Mouse (Mus musculus) heart, embryonic 13.5 days (tissue): ENCODE results near the gene Cadm1. TPM values are rescaled to one million over a fixed set of nuclear protein-coding genes. Genes with fewer than 3 reads are reported as not detected.

Experiments used
- ATAC-seq: fragments of 200-750 bp; cut with Nextera tagmentation; 2 replicates; pipeline ENCODE4 v1.8.0; 2017; ENCODE audit warnings: moderate TSS enrichment; ENCODE audit not compliant: insufficient number of reproducible peaks, low FRiP score, low TSS enrichment; ENCODE audit errors: extremely low read depth
- H3K27ac ChIP-seq: fragments of 300-500 bp; sonication (generic); replicated peaks from 2 replicates; pipeline ENCODE4 v1.5.1; 2015; ENCODE audit warnings: moderate library complexity, mild to moderate bottlenecking, inconsistent platforms
- H3K27me3 ChIP-seq: fragments of 300-500 bp; sonication (generic); replicated peaks from 2 replicates; pipeline ENCODE4 v1.6.1; 2015; ENCODE audit warnings: mild to moderate bottlenecking, inconsistent platforms
- H3K36me3 ChIP-seq: fragments of 300-500 bp; sonication (generic); 2 replicates; pipeline ENCODE4 v1.6.1; 2015; ENCODE audit warnings: mild to moderate bottlenecking, inconsistent platforms
- H3K4me1 ChIP-seq: fragments of 300-500 bp; sonication (generic); 2 replicates; pipeline ENCODE4 v1.6.1; 2015; ENCODE audit warnings: inconsistent platforms
- H3K4me2 ChIP-seq: fragments of 300-500 bp; sonication (generic); 2 replicates; pipeline ENCODE4 v1.6.1; 2015; ENCODE audit warnings: inconsistent platforms, mild to moderate bottlenecking, moderate library complexity
- H3K4me3 ChIP-seq: fragments of 300-500 bp; sonication (generic); 2 replicates; pipeline ENCODE4 v1.5.1; 2015; ENCODE audit warnings: moderate library complexity, mild to moderate bottlenecking, inconsistent platforms
- H3K9ac ChIP-seq: fragments of 300-500 bp; sonication (generic); 2 replicates; pipeline ENCODE4 v1.6.1; 2015; ENCODE audit warnings: inconsistent platforms, mild to moderate bottlenecking, moderate library complexity
- H3K9me3 ChIP-seq: fragments of 300-500 bp; sonication (generic); 2 replicates; pipeline ENCODE4 v1.6.1; 2016; ENCODE audit warnings: inconsistent platforms
- WGBS: fragments of 180-500 bp; shearing (Covaris S2); methylation state at CpG from one replicate; pipeline ENCODE4 v1.1.7; 2015; ENCODE audit warnings: mixed read lengths; 5-methylcytosine and 5-hydroxymethylcytosine counted together
- polyA plus RNA-seq: library from polyadenylated mRNA; unstranded; fragments of >200 nt; fragmentation: Nextera tagmentation; extraction: Ambion mirVana; gene quantifications from 2 replicates; pipeline ENCODE4 v1.2.1, GENCODE M21; 2015

The Cadm1 gene
- polyA plus RNA-seq, 1 experiment from 2014 or later: 16.0 TPM

- no peak overlapping the region for H3K9ac ChIP-seq
- no peaks in the 10 kb centered on the region for H3K4me1 ChIP-seq
- H3K4me2 ChIP-seq: no peak overlapping the region
- H3K27me3 ChIP-seq: peaks cover 4% of the 10 kb centered on the region; the same call in 1 of the 2 replicates
- WGBS: 75% methylated on average over 10 of the region's 10 CpGs
- no peak overlapping the region for H3K4me3 ChIP-seq
- no peak overlapping the region for H3K27ac ChIP-seq
- no peaks in the 10 kb centered on the region for H3K36me3 ChIP-seq
- ATAC-seq: no peak
- H3K9me3 ChIP-seq: no peaks in the 10 kb centered on the region
Observed at GRCm38 (mm10) chr9:47552960-47553575, 23.1 kb downstream of the Cadm1 start.

GRCm38 (mm10) chr9:47560726-47561125 lies 30.8 kb downstream of the Cadm1 start:
- no peak overlapping the region for H3K9ac ChIP-seq
- no peak overlapping the region for H3K4me3 ChIP-seq
- H3K36me3 ChIP-seq: no peaks in the 10 kb centered on the region
- ATAC-seq: no peak
- H3K27me3 ChIP-seq: no peaks in the 10 kb centered on the region
- 86% methylated on average over 3 of the region's 3 CpGs for WGBS
- H3K4me1 ChIP-seq: no peaks in the 10 kb centered on the region
- H3K27ac ChIP-seq: no peak overlapping the region
- 0 out of 2 replicates have a peak, but pooled peaks cover 4% of the 10 kb centered on the region for H3K9me3 ChIP-seq
- no peak overlapping the region for H3K4me2 ChIP-seq

- no peak for ATAC-seq
- 87% methylated on average over 3 of the region's 4 CpGs for WGBS
- Histone ChIP-seq H3K27me3 (no peaks in the 10 kb centered on the region), H3K27ac (no peak overlapping the region), H3K4me1 (no peaks in the 10 kb centered on the region), H3K4me3 (no peak overlapping the region), H3K9ac (no peak overlapping the region), H3K4me2 (no peak overlapping the region), H3K9me3 (0 out of 2 replicates have a peak, but pooled peaks cover 4% of the 10 kb centered on the region), H3K36me3 (no peaks in the 10 kb centered on the region)
Observed at GRCm38 (mm10) chr9:47561596-47561995, 31.6 kb downstream of the Cadm1 start.

- Histone ChIP-seq H3K9me3 (0 out of 2 replicates have a peak, but pooled peaks cover 4% of the 10 kb centered on the region), H3K9ac (no peak overlapping the region), H3K27me3 (no peaks in the 10 kb centered on the region), H3K4me2 (no peak overlapping the region), H3K4me1 (no peaks in the 10 kb centered on the region), H3K27ac (no peak overlapping the region), H3K36me3 (no peaks in the 10 kb centered on the region), H3K4me3 (no peak overlapping the region)
- no peak for ATAC-seq
- 33% methylated on average over 5 of the region's 5 CpGs for WGBS
Observed at GRCm38 (mm10) chr9:47565088-47565487, 35.1 kb downstream of the Cadm1 start.

GRCm38 (mm10) chr9:47567873-47568272 lies 37.9 kb downstream of the Cadm1 start:
- Histone ChIP-seq H3K4me3 (no peak overlapping the region), H3K4me1 (peaks cover 12% of the 10 kb centered on the region), H3K9ac (no peak overlapping the region), H3K27me3 (no peaks in the 10 kb centered on the region), H3K4me2 (no peak overlapping the region), H3K9me3 (no peaks in the 10 kb centered on the region), H3K36me3 (no peaks in the 10 kb centered on the region), H3K27ac (no peak overlapping the region)
- no peak for ATAC-seq
- WGBS: 77% methylated on average over 6 of the region's 6 CpGs

GRCm38 (mm10) chr9:47570184-47570583 lies 40.2 kb downstream of the Cadm1 start:
- Histone ChIP-seq H3K4me2 (no peak overlapping the region), H3K36me3 (no peaks in the 10 kb centered on the region), H3K27ac (no peak overlapping the region), H3K4me3 (no peak overlapping the region), H3K9me3 (no peaks in the 10 kb centered on the region), H3K27me3 (no peaks in the 10 kb centered on the region), H3K9ac (no peak overlapping the region), H3K4me1 (peaks cover 21% of the 10 kb centered on the region)
- no peak for ATAC-seq
- 83% methylated on average over 4 of the region's 4 CpGs for WGBS

- Histone ChIP-seq H3K36me3 (no peaks in the 10 kb centered on the region), H3K4me2 (no peak overlapping the region), H3K4me3 (no peak overlapping the region), H3K4me1 (peaks cover 26% of the 10 kb centered on the region), H3K9me3 (no peaks in the 10 kb centered on the region), H3K27me3 (0 out of 2 replicates have a peak, but pooled peaks cover under 1% of the 10 kb centered on the region), H3K27ac (no peak overlapping the region), H3K9ac (no peak overlapping the region)
- no peak for ATAC-seq
- 52% methylated on average over 7 of the region's 7 CpGs for WGBS
Observed at GRCm38 (mm10) chr9:47571461-47571860, 41.5 kb downstream of the Cadm1 start.

- Histone ChIP-seq H3K9me3 (no peaks in the 10 kb centered on the region), H3K4me2 (no peak overlapping the region), H3K36me3 (no peaks in the 10 kb centered on the region), H3K4me1 (peaks cover 26% of the 10 kb centered on the region), H3K4me3 (no peak overlapping the region), H3K27ac (no peak overlapping the region), H3K9ac (no peak overlapping the region), H3K27me3 (0 out of 2 replicates have a peak, but pooled peaks cover 3% of the 10 kb centered on the region)
- ATAC-seq: no peak
- 40% methylated on average over 5 of the region's 5 CpGs for WGBS
Observed at GRCm38 (mm10) chr9:47572132-47572531, 42.2 kb downstream of the Cadm1 start.

GRCm38 (mm10) chr9:47573456-47573855 lies 43.5 kb downstream of the Cadm1 start:
- H3K27ac ChIP-seq: no peak overlapping the region
- H3K9ac ChIP-seq: no peak overlapping the region
- H3K9me3 ChIP-seq: no peaks in the 10 kb centered on the region
- H3K4me3 ChIP-seq: no peak overlapping the region
- WGBS: 86% methylated on average over 7 of the region's 7 CpGs
- H3K4me2 ChIP-seq: no peak overlapping the region
- ATAC-seq: no peak
- H3K36me3 ChIP-seq: no peaks in the 10 kb centered on the region
- peaks cover 26% of the 10 kb centered on the region for H3K4me1 ChIP-seq
- peaks cover 3% of the 10 kb centered on the region; the same call in 1 of the 2 replicates for H3K27me3 ChIP-seq

- H3K27me3 ChIP-seq: peaks cover 3% of the 10 kb centered on the region; the same call in 1 of the 2 replicates
- no peaks in the 10 kb centered on the region for H3K36me3 ChIP-seq
- peak; percentile 31; the same call in 1 of the 2 replicates for ATAC-seq
- no peak overlapping the region for H3K4me2 ChIP-seq
- H3K27ac ChIP-seq: no peak overlapping the region
- H3K9me3 ChIP-seq: no peaks in the 10 kb centered on the region
- H3K4me3 ChIP-seq: no peak overlapping the region
- peaks cover 26% of the 10 kb centered on the region for H3K4me1 ChIP-seq
- 39% methylated on average over 7 of the region's 7 CpGs for WGBS
- no peak overlapping the region for H3K9ac ChIP-seq
Observed at GRCm38 (mm10) chr9:47574710-47575414, 44.9 kb downstream of the Cadm1 start.

- no peak overlapping the region for H3K27ac ChIP-seq
- ATAC-seq: no peak
- peaks cover 26% of the 10 kb centered on the region for H3K4me1 ChIP-seq
- H3K9ac ChIP-seq: no peak overlapping the region
- no peaks in the 10 kb centered on the region for H3K9me3 ChIP-seq
- WGBS: 74% methylated on average over 11 of the region's 11 CpGs
- H3K36me3 ChIP-seq: no peaks in the 10 kb centered on the region
- H3K4me2 ChIP-seq: no peak overlapping the region
- peaks cover 3% of the 10 kb centered on the region; the same call in 1 of the 2 replicates for H3K27me3 ChIP-seq
- no peak overlapping the region for H3K4me3 ChIP-seq
Observed at GRCm38 (mm10) chr9:47575764-47576163, 45.8 kb downstream of the Cadm1 start.
